Mouse (Mus musculus): ENCODE data around the gene Ssr2.
"Not testable (repeated sequence)": the region's sequence is repeated elsewhere in the genome, so short reads cannot be mapped to it uniquely, and the experiment has no call there.

Ssr2 gene

DNA sequence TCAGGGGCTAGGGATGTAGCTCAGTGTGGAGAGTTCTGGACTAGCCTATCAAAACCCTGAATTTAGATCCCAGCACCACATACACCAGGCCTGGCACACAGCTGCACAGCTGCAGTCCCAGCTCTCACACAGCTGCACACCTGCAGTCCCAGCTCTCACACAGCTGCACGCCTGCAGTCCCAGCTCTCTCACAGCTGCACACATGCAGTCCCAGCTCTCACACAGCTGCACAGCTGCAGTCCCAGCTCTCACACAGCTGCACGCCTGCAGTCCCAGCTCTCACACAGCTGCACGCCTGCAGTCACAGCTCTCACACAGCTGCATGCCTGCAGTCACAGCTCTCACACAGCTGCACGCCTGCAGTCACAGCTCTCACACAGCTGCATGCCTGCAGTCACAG is 20.9 kb downstream of the Ssr2 start:
- not testable (repeated sequence) for DNase-seq (ENCODE audit: low read depth)

DNA sequence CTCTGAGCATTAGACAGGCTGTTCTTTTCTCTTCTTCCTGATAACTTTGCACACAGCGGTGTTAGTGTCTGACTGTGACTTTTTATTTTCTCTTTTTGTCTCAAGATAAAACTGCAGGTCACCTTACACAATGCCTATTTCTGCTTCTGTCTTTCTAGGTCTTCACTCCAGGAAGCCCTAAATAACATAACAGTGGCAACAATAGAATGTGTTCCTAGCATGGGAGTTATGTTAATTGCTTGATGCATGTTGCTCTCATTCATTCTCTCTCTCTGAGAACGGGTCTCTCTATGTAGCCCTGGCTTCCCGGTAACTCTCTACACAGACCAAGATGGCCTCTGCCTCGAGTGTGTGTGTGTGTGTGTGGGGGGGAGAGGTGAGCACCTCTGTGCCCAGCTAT is 26.8 kb downstream of the Ssr2 start:
- DNase-seq (ENCODE audit: low read depth), result no peak

- peak; percentile 83 for DNase-seq (ENCODE audit: low read depth)
Observed at GRCm38 (mm10) chr3:88603714-88604161, 28.1 kb downstream of the Ssr2 start.

- DNase-seq (ENCODE audit: low read depth), result no peak
Observed at GRCm38 (mm10) chr3:88604863-88605262, 29.2 kb downstream of the Ssr2 start.

DNA sequence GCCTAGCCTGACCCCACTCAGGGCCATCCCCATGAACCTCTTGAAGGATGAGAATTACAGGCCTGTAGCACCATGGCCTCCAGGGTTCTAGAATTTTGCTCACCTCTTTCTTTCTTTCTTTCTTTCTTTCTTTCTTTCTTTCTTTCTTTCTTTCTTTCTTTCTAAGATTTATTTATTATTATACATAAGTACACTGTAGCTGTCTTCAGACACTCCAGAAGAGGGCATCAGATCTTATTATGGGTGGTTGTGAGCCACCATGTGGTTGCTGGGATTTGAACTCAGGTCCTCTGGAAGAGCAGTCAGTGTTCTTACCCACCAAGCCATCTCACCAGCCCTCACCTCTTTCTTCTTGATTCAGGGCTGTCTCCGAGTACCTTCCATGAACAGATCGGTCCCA is 30.0 kb downstream of the Ssr2 start, which contains the start of gene Arhgef2:
Arhgef2 (plus strand) TSS at position 301 of the 400 bp plus-strand sequence.
- not testable (repeated sequence) for DNase-seq (ENCODE audit: low read depth)

- peak; percentile 92 for DNase-seq (ENCODE audit: low read depth)
Observed at GRCm38 (mm10) chr3:88607065-88607757, 31.5 kb downstream of the Ssr2 start.

- no peak for DNase-seq (ENCODE audit: low read depth)
Observed at GRCm38 (mm10) chr3:88607758-88608138, 32.1 kb downstream of the Ssr2 start.

DNA sequence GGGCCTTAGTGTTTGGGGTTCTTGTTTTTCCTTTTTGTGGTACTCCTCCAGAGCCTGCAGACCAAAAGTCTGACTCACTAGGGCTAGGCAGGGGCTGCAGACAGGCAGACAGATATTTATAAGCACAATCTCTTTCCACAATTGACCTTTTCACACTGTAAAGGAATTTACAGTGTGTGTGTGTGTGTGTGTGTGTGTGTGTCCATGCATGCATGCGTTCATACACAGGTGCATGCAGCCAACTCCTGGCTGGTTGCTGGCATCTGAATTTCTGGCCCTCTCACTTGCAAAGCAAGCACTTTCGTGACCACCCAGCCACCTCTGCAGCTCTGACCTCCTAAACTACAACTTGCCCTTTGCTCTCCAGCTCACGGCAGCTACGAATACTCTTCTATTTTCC is 33.4 kb downstream of the Ssr2 start:
- peak; percentile 60 for DNase-seq (ENCODE audit: low read depth)

DNA sequence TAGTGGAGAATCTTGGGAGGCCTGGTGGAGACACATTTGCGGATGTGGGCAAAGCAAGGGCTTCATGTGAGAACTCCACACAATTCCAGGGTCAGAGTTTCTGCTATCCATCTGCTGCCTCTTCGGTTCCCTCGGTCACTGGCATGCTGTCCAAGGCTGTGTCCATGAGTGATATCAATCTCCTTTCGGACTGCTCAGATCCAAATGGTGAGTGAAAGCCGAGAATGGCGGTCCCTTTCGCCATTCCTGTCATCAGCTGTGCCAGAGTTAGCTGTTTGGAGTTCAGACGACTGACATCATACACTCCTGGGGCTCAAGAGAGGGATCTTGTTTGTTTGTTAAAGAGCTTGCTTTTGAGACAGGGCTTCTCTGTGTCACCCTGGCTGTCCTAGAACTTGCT is 38.7 kb downstream of the Ssr2 start:
- DNase-seq (ENCODE audit: low read depth), result no peak

GRCm38 (mm10) chr3:88615117-88615516 is 39.4 kb downstream of the Ssr2 start:
- DNase-seq (ENCODE audit: low read depth), result no peak

GRCm38 (mm10) chr3:88615902-88616391 is 40.3 kb downstream of the Ssr2 start:
- peak; percentile 98 for DNase-seq (ENCODE audit: low read depth)

DNA sequence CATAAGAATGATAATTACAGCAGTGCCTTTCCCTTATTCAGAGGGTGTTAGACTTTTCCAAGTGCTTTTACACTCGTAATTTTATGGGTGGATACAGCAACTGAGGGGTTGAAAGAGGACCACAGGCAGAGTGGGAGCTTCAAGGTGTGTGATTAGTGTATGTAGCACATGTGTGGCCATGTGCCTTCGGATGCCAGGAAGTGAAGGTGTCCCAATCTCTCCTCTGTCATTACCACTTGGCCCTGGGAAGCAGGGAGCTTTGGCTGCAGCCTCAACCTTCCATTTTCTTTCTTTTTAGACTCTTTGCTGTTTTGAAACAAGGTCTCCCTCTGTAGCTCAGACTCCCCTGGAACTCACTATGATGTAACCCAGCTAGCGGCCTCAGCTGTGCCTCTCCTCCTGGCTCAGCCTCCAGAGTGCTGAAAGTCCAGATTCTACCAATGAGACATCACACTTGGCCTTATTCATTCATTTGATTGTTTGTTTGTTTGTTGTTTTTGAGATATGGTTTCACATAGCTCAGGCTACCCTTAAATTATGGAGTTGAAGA is 41.4 kb downstream of the Ssr2 start:
- DNase-seq (ENCODE audit: low read depth), result peak; percentile 64

- no peak for DNase-seq (ENCODE audit: low read depth)
Observed at GRCm38 (mm10) chr3:88618074-88618871, 42.6 kb downstream of the Ssr2 start.

DNA sequence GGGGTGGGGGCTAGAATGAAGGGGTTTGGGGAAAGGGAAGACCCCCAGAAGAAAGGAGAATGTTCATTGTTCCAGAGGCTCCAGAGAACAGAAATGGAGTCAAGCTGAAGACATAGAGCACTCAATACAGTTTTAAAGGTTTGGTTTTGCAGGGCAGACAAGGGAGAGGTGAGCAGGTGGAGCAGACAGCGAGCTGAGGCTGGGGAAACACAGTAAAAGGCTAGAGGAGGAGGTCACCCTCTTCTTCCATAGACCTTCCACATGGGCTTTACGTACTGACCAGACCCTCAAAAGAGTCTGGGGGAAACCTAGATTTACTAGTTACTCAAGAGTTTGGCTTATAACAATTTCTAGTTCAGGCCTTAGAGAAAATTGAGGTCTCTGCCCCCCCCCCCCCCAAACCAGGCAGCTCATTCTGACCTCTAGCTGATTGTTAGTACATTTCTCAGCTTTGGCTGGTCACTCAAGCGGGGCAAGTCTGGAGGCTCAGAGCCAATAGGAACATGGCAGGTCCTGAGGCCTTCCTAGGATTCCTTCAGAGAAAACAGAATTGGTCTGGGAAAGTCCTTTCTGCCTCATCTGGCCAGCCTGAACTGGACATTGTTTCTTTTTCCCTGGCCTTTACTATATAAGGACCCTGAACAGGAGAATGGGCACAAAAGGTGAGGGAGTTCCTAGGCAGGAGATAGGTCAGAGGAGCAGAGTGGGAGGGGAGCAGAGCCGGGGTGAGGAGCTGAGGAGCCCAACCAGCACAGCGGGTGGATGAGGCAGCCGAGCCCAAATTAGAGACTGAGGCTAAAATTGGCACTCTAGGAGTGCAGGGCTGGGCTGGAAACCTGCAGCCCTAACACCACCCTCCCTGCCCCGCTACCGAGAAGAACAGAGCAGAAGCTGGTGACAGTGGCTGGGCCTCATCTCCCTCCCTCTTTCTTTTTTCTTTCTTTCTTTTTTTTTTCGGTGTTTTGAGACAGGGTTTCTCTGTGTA is 43.7 kb downstream of the Ssr2 start:
- DNase-seq (ENCODE audit: low read depth), result peak; percentile 52

GRCm38 (mm10) chr3:88620146-88620991 is 44.7 kb downstream of the Ssr2 start:
- no peak for DNase-seq (ENCODE audit: low read depth)

DNA sequence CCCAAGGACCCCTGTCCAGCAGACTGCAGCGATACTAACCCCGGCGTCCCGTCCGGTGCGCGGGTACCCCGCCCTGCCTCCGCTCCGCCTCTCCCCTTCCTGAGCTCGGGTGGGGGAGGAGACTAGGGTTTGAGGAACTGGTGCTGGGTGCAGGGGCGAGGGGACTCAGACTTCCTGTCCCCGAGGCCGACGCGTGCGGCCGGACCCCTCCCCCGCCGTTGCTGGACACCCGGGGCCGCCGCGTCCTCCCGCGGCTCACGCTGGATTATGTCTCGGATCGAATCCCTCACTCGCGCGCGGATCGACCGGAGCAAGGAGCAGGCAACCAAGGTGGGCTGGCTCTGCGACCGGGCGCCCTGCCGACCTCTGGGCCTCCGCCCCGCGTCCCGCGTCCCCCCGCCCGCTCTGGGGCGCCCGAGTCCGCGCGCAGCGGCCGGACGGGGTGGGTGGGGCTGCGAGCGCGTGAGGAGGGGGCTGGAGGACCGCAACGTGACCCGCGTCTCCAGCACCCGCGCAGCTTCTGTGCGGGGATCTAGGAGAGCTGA is 45.4 kb downstream of the Ssr2 start:
- peak; percentile 70 for DNase-seq (ENCODE audit: low read depth)

DNA sequence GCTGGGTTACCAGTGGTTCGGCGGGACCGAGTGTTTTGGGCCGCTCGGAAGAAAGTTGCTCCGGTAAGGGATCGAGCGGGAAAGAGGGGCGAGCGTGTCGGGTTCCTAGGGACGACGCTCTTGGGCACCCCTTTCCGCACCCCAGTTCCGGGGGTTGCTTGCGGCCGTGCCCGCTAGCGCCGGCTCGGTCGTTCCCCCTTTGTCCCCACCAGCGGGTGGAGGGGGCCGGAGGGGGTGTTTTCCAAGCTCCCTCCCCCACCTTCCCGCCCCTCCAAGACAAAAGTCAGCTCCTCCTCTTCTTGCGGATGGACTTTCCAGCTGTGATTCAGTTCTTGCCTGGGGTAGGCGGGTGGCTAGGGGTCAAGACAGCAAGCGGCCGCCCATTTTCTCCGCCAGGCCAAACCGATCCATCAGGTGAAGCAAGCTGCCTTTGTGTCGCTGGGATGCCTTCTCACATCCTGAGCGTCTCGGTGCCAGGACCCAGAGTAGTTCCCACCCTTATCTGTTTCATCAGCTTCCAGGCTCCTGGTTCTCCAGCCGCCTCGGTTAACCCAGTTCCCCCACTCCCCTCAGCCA is 45.9 kb downstream of the Ssr2 start:
- peak; percentile 82 for DNase-seq (ENCODE audit: low read depth)

- peak; percentile 74 for DNase-seq (ENCODE audit: low read depth)
Observed at GRCm38 (mm10) chr3:88622113-88622940, 46.7 kb downstream of the Ssr2 start.

- peak; percentile 65 for DNase-seq (ENCODE audit: low read depth)
Observed at GRCm38 (mm10) chr3:88622941-88623345, 47.3 kb downstream of the Ssr2 start.
